ENCODE assay signal across 8 mouse cellular contexts in the genomic region with DNA sequence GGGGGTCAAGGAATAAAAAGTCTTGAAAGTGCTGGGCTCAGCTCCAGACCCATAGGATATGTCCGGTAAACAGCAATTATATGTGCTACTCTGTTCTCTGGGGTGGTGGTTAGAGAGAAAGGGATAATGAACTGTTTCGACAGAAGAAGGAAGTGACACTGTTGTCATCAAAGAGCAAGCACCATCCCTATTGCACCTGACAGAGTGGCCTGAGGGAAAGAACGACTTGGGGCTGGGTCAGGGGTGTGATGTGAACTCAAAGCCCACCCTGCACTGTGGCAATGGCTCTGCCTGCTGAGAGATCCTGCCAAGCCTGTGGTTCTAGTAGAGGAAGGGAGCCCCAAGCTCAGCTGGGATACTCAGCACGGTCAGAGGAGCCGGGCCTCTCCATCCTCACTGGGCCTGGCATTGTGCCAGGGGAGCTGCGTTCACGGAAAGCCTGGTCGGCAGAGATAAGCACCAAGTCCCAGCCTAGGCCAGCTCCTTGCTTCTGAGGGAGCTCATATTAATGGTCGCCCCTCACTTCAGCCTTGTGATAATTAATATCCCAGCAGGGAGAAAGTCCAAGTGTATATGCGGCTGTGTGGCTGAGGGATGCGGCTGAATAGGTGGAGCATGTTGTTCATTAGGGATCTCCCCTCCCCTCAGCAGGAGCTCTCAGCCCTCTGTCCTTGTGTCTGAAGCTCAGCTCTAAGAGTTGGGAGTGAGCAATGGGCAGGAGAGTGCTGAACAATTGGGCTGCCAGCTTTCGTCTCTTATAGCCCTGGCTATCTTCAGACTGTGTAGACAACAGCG.
DNase-seq lines count a peak whose midpoint lies in the region; ATAC-seq and TF ChIP-seq lines count a peak whose summit lies in the region.
"Had no signal": no experiment of that assay in that cellular context is flagged by ENCODE, and none has a peak within 500 bp of the region (broad histone marks: within the 10 kb centered on the region; RNA-seq: fewer than 3 reads in every experiment).

No protein-coding gene starts in this region.

- no peak for TF ChIP-seq POLR2A in cerebellum, adult 2 months (IDR thresholded peaks at IDR 0.05; ENCODE audit: borderline replicate concordance, insufficient read depth, low read length)

- H3K4me2 ChIP-seq in kidney, embryonic 14.5 days (replicated peaks; ENCODE audit: low read depth, low read length) = no peak overlapping the region

- no peaks in the 10 kb centered on the region for H3K36me3 ChIP-seq in kidney, embryonic 14.5 days (ENCODE audit: control insufficient read depth, insufficient read depth, low read length)

- no peak overlapping the region for H3K4me3 ChIP-seq in kidney, embryonic 14.5 days (ENCODE audit: low read length)
- no peak overlapping the region for H3K4me3 ChIP-seq in cerebellum, adult 2 months (replicated peaks; ENCODE audit: insufficient read depth, low read depth, low read length)
- H3K4me3 ChIP-seq: myocyte had no signal

- DNase-seq in adrenal gland, adult (ENCODE audit: inconsistent age in 2 of 2, low spot score in 1 of 2) = peak; percentile 67 to 81
- DNase-seq in adrenal gland, postnatal 4 days (ENCODE audit: low spot score in 2 of 2) = peak; percentile 33 to 52
- peak; percentile 58 to 87 for DNase-seq in heart, adult 18-20 months
- peak; percentile 78 for DNase-seq in lung, postnatal 36 days
- DNase-seq in frontal cortex, postnatal 14 days (ENCODE audit: low spot score in 2 of 2) = no peak
- DNase-seq in cerebellum, adult 2 months = no peak

- ATAC-seq in kidney, embryonic 14.5 days (ENCODE audit: low FRiP score, low TSS enrichment) = peak; percentile 26; the same call in 1 of the 2 replicates

- H3K4me1 ChIP-seq in kidney, embryonic 14.5 days (ENCODE audit: control insufficient read depth, insufficient read depth, low read length) = no peaks in the 10 kb centered on the region
- no peaks in the 10 kb centered on the region for H3K4me1 ChIP-seq in cerebellum, adult 2 months (ENCODE audit: control insufficient read depth, insufficient read depth, low read length)

- no peak overlapping the region for H3K9ac ChIP-seq in kidney, embryonic 14.5 days (ENCODE audit: low read depth, low read length)

- 42% methylated on average over 13 of the region's 13 CpGs for WGBS in kidney, embryonic 14.5 days
- 29% methylated on average over 13 of the region's 13 CpGs for WGBS in cerebellum, adult 2 months

- H3K9me3 ChIP-seq in kidney, embryonic 14.5 days (ENCODE audit: control insufficient read depth, low read length) = no peaks in the 10 kb centered on the region

- no peak overlapping the region for H3K27ac ChIP-seq in kidney, embryonic 14.5 days (ENCODE audit: low read depth, low read length)
- H3K27ac ChIP-seq in cerebellum, adult 2 months (ENCODE audit: insufficient read depth, low read length) = no peak overlapping the region

- peaks cover 4% of the 10 kb centered on the region; the same call in 1 of the 2 replicates for H3K27me3 ChIP-seq in kidney, embryonic 14.5 days (ENCODE audit: control insufficient read depth, insufficient read depth, low read length)
- peaks cover 1% of the 10 kb centered on the region; the same call in 1 of the 2 replicates for H3K27me3 ChIP-seq in cerebellum, adult 2 months (ENCODE audit: control insufficient read depth, insufficient read depth, low read length)

- TF ChIP-seq CTCF in cerebellum, adult 2 months (IDR thresholded peaks at IDR 0.05; ENCODE audit: borderline replicate concordance, insufficient read depth, low read depth, low read length) = no peak

Comparison
In these comparisons a context has a peak if more than half of its experiments do, and no peak if none do; other contexts are left out.
1. DNase-seq: peak in adrenal gland, adult (2 of 2), adrenal gland, postnatal 4 days (2 of 2), heart, adult 18-20 months (2 of 2) and lung, postnatal 36 days (single experiment); none in frontal cortex, postnatal 14 days (0 of 2) and cerebellum, adult 2 months (0 of 2).